Mouse (Mus musculus) large intestine, adult 2 months (tissue): Measurements from ENCODE around the gene Myh13. TPM values are rescaled to one million over a fixed set of nuclear protein-coding genes. Genes with fewer than 3 reads are reported as not detected.

Source experiments
- DNase-seq: peaks from one replicate; pipeline ENCODE4 v3.0.0-alpha.2; 2012; ENCODE audit warnings: low read depth, low spot score
- WGBS: fragments of 180-500 bp; shearing (Covaris S2); methylation state at CpG from one replicate; pipeline ENCODE4 v1.1.7; 2018; 5-methylcytosine and 5-hydroxymethylcytosine counted together
- polyA plus RNA-seq: library from polyadenylated mRNA; depleted of rRNA; stranded (reverse); fragments of >200 nt; gene quantifications from 2 replicates; pipeline ENCODE4 v1.2.3, GENCODE M21; 2012; rRNA removed

The Myh13 gene
- polyA plus RNA-seq, 1 experiment, result not detected

DNA sequence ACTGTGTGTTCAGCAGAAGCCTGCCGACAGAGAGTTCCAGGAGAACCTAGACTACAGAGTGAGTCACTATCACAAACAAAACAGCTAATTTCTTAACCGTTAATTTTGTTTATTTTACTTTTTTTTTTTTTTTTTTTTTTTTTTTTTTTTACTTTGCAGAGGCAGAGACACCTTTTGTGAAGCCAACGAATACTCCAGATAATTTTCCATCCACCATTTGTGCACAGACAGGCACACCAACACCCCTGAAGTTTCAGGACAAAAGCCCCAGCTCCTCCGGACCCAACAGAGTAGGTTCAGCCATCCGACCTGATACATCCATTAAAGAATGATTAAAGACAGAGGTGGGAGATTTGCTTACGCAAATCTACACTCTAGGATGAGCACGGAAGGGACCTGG lies 63.2 kb downstream of the Myh13 start:
- DNase-seq, result no peak
- WGBS, result 79% methylated on average over 7 of the region's 7 CpGs

- WGBS, result 48% methylated on average over 8 of the region's 8 CpGs
- no peak for DNase-seq
These were observed 65.5 kb downstream of the Myh13 start for GRCm38 (mm10) chr11:67386815-67387415.

GRCm38 (mm10) chr11:67390679-67391384 lies 69.4 kb downstream of the Myh13 start:
- WGBS, result 69% methylated on average over 3 of the region's 3 CpGs
- no peak for DNase-seq

DNA sequence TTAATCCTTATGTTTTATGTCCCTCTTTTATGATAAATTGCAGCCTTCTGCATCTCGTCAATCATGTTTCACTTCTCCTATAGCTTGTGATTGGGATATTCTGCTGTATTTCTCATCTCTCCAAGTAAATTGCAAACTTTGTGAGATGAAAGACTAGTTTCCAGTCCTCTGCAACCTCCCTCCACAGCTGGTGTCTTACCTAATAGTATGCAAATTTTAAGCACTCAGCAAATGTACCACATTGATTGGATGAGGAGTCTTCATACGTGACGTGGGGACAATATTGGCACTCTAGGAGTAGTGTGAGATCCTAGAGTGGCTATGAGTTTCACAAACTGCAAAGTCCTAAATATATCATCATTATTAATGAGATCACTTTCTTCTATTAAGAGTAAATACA lies 70.9 kb downstream of the Myh13 start:
- DNase-seq, result no peak
- 87% methylated on average over 3 of the region's 3 CpGs for WGBS

DNA sequence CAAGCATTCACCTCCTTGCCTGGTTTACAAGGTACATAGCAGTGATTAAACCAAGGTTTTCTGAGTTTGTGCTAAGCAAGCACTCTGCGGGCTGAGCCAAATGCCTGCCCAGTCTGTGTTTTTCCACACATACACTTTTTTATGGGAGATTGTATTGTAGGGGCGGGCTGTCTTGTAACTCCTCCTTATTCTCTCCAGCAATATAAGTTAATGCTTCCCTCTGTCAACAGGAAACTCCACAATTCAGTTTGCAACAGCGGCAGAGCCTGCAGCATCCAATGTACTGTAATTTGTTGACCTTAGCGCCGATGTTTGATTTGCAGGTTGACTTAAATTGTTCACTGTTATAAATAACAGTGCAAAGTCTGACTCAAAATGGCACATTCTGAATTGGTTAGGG lies 79.5 kb downstream of the Myh13 start:
- peak; percentile 74 for DNase-seq
- whole genome bisulfite sequencing, result 23% methylated on average over 5 of the region's 5 CpGs

DNA sequence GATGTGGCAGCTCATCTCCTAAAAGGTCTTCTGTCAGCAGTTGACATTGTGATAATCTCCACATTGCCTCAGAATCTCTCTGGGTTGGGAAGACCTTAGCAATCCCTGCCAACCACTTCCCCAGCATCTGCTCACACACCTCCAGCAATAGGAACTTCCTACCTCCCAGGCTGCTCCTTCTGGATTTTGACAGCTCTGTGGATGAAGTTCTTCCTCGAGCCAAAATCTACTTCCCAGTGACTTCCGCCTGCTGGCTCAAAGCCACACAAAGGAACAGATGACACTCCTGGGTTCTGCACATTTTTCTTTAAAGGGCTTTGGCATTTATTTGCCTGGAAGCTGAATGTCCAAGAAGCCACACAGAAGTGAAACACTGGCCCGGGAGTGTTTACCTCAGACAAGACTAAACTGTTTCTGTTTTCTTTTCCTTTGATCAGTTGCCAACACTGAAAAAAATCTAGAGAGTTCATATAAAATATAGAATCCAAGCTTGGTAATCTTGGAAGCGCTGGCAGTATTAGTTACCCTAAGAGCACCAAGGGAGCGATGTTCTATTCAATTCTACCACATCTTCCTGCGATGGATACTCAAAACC lies 93.0 kb downstream of the Myh13 start:
- 48% methylated on average over 6 of the region's 6 CpGs for WGBS
- DNase-seq, result no peak

Other genes starting within 250 kb of the Myh13 start
- gene Myh3, start 243.4 kb upstream of the Myh13 start, polyA plus RNA-seq, result 0.01 and 0.07 TPM in 2 replicates
- gene Myh2, start 150.6 kb upstream of the Myh13 start, polyA plus RNA-seq, result 0.04 TPM in 1 of 2 replicates, not detected in the other
- gene Myh1, start 121.6 kb upstream of the Myh13 start, polyA plus RNA-seq, result 0.02 TPM in 1 of 2 replicates, not detected in the other
- 0.03 and 0.26 TPM in 2 replicates for gene Myh4, start 83.6 kb upstream of the Myh13 start, polyA plus RNA-seq
- gene Myh8, start 44.5 kb upstream of the Myh13 start, polyA plus RNA-seq, result not detected in 2 replicates
- 3.4 and 5.7 TPM in 2 replicates for gene Gas7, start 133.8 kb downstream of the Myh13 start, polyA plus RNA-seq